Mouse (Mus musculus) cortical plate, adult 2 months (tissue): ENCODE results near the gene Selenbp2. TPM values are rescaled to one million over a fixed set of nuclear protein-coding genes. Genes with fewer than 3 reads are reported as not detected.
"Not testable (repeated sequence)": the region's sequence is repeated elsewhere in the genome, so short reads cannot be mapped to it uniquely, and the experiment has no call there.

ENCODE experiments used
- H3K27ac ChIP-seq: fragments of 200-500 bp; 2 replicates; pipeline ENCODE4 v1.5.1; 2012; ENCODE audit warnings: low read length, control low read depth, inconsistent platforms; ENCODE audit not compliant: insufficient read depth
- H3K4me1 ChIP-seq: fragments of 200-500 bp; 2 replicates; pipeline ENCODE4 v1.6.1; 2011; ENCODE audit warnings: low read length; ENCODE audit not compliant: control insufficient read depth, insufficient read depth
- H3K4me3 ChIP-seq: fragments of 200-500 bp; 2 replicates; pipeline ENCODE4 v1.5.1; 2011; ENCODE audit warnings: mild to moderate bottlenecking, low read length, control low read depth; ENCODE audit not compliant: insufficient read depth
- CTCF ChIP-seq: fragments of 200-500 bp; IDR thresholded peaks from 2 replicates; pipeline ENCODE4 v1.5.1; 2011; ENCODE audit warnings: mild to moderate bottlenecking, control low read depth, low read length; ENCODE audit not compliant: insufficient read depth; ENCODE audit errors: extremely low read depth
- POLR2A ChIP-seq: fragments of 200-500 bp; IDR thresholded peaks from 2 replicates; pipeline ENCODE4 v1.6.1; 2011; ENCODE audit warnings: mild to moderate bottlenecking, low read length, control low read depth; ENCODE audit not compliant: insufficient read depth; ENCODE audit errors: extremely low read depth
- polyA plus RNA-seq: library from polyadenylated mRNA; depleted of rRNA; stranded (reverse); fragments of >200 nt; gene quantifications from 2 replicates; pipeline ENCODE4 v1.2.3, GENCODE M21; 2012; rRNA removed

The Selenbp2 gene
- polyA plus RNA-seq, 1 experiment = not detected

- no peaks in the 10 kb centered on the region for H3K4me1 ChIP-seq
- TF ChIP-seq POLR2A = no peak
- no peak for TF ChIP-seq CTCF
- no peak overlapping the region for H3K4me3 ChIP-seq
- H3K27ac ChIP-seq = no peak overlapping the region
Measured at GRCm38 (mm10) chr3:94702856-94703255, 9.5 kb downstream of the Selenbp2 start.

DNA sequence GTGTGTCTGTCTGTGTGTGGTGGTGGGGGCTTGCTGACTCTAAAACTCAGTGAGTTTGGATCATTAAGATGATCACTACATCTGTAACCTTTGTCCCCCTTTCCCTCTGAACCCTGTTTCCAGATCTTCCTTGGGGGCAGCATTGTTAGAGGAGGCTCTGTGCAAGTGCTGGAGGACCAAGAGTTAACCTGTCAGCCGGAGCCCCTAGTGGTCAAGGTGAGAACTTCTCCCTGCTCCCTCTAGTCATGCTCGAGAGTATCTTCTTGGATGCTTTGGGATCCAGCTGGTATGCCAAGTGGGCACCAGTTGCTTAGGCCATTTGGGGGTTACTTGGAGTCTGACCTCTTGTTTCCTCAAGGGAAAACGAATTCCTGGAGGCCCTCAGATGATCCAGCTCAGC, 10.0 kb downstream of the Selenbp2 start:
- H3K4me1 ChIP-seq, H3K27ac ChIP-seq, H3K4me3 ChIP-seq: not testable (repeated sequence)

- H3K4me3 ChIP-seq, H3K4me1 ChIP-seq, H3K27ac ChIP-seq: not testable (repeated sequence)
Measured at GRCm38 (mm10) chr3:94710591-94710990, 17.2 kb downstream of the Selenbp2 start.

DNA sequence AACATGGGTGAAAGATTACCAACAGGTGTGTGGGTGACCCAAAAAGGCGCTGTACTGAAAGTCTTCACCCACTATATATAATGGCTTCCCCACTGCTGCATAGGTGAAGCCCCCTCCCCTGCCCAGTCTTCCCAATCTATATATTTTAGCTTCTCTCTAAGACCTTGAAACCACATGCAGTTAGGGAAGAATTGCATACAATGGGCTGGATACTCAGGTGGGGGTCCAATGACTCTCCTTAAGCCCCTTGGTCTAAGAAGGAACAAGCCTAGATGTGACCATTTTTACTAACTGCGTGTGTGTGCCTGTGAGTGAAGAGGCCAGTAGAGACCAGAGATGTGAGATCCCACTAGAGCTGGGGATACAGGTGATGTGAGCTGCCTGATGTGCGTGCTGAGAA, 20.1 kb downstream of the Selenbp2 start:
- not testable (repeated sequence) for H3K27ac ChIP-seq, H3K4me3 ChIP-seq, H3K4me1 ChIP-seq

- H3K27ac ChIP-seq, H3K4me3 ChIP-seq, H3K4me1 ChIP-seq: not testable (repeated sequence)
Measured at GRCm38 (mm10) chr3:94718253-94718652, 24.9 kb downstream of the Selenbp2 start.

GRCm38 (mm10) chr3:94723637-94724036, 30.3 kb downstream of the Selenbp2 start:
- H3K4me1 ChIP-seq = not testable (repeated sequence)
- peak; percentile 24; the same call in 1 of the 2 replicates for TF ChIP-seq CTCF

DNA sequence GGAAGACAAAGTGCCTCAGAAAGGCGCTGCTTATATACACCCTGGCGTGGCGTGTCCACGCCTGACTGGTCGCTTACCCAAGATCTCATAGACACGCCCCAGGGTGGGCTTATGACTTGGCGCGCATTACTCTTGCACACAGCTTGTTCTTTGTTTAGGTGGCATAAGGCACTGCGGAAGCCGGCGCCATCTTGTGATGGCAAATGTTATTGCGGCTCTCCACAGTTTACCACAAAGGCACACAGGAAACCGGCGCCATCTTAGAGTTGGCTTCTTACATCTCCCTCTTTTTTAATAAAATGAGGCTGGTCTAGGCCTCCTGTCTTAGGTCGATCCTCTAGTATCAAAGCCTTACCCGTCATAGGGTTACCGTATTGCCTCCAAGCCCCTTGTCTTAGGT, 52.3 kb downstream of the Selenbp2 start:
- TF ChIP-seq CTCF (no peak), POLR2A (no peak)
- no peak overlapping the region for H3K4me3 ChIP-seq

More at GRCm38 (mm10) chr3:94723637-94724036, 30.3 kb downstream of the Selenbp2 start:
- not testable (repeated sequence) for H3K4me3 ChIP-seq, H3K27ac ChIP-seq

More for the DNA sequence above, 52.3 kb downstream of the Selenbp2 start:
- Histone ChIP-seq H3K27ac (no peak overlapping the region), H3K4me1 (no peaks in the 10 kb centered on the region)

Other genes starting within 250 kb of the Selenbp2 start
- 0.15 and 0.25 TPM in 2 replicates for gene Oaz3, start 249.6 kb upstream of the Selenbp2 start, polyA plus RNA-seq
- gene Celf3, start 215.3 kb upstream of the Selenbp2 start, polyA plus RNA-seq = 314 and 357 TPM in 2 replicates
- 3.2 and 4.1 TPM in 2 replicates for gene Riiad1, start 213.2 kb upstream of the Selenbp2 start, polyA plus RNA-seq
- gene Snx27, start 110.8 kb upstream of the Selenbp2 start, polyA plus RNA-seq = 47.7 and 50.6 TPM in 2 replicates
- gene Gm10972, start 50.4 kb upstream of the Selenbp2 start, polyA plus RNA-seq = not detected in 2 replicates
- 1.9 TPM in 2 replicates for gene Tuft1, start 34.7 kb upstream of the Selenbp2 start, polyA plus RNA-seq
- 2.3 and 3.2 TPM in 2 replicates for gene Cgn, start 92.9 kb downstream of the Selenbp2 start, polyA plus RNA-seq
- 38.1 and 40.0 TPM in 2 replicates for gene Pogz, start 144.0 kb downstream of the Selenbp2 start, polyA plus RNA-seq
- gene Psmb4, start 193.4 kb downstream of the Selenbp2 start, polyA plus RNA-seq = 257 TPM in 2 replicates
- gene Selenbp1, start 239.5 kb downstream of the Selenbp2 start, polyA plus RNA-seq = 17.0 and 18.7 TPM in 2 replicates